Mouse (Mus musculus): ENCODE results near the gene Prok1. TPM values are rescaled to one million over a fixed set of nuclear protein-coding genes. Genes with fewer than 3 reads are reported as not detected.
A peak's percentile ranks its signal among the peaks of the same experiment; 100 is the strongest.

Prok1 gene
- total and polyA plus RNA-seq, 3 experiments = not detected

- Histone ChIP-seq H3K27ac (ENCODE audit: insufficient read depth, low read depth) (no peak overlapping the region), H3K4me3 (replicated peaks in 1 of 3; ENCODE audit: low read depth in 2 of 3, low read length in 2 of 3, poor library complexity in 1 of 3) (no peak overlapping the region), H3K79me2 (replicated peaks; ENCODE audit: control insufficient read depth, extremely low read depth, insufficient read depth, poor library complexity, severe bottlenecking) (no peaks in the 10 kb centered on the region), H3K27me3 (replicated peaks) (peaks cover 3% of the 10 kb centered on the region), H3K9ac (ENCODE audit: insufficient read depth, low read depth) (no peak overlapping the region), H3K9me3 (replicated peaks; ENCODE audit: low read length) (no peaks in the 10 kb centered on the region), H3K4me2 (ENCODE audit: insufficient read depth, low read depth, poor library complexity, severe bottlenecking) (no peak overlapping the region), H3K36me3 (replicated peaks in 1 of 2; ENCODE audit: control insufficient read depth in 1 of 2, insufficient read depth in 1 of 2, low read length in 1 of 2) (no peaks in the 10 kb centered on the region), H3K4me1 (ENCODE audit: control insufficient read depth in 1 of 2, insufficient read depth in 2 of 2) (peaks cover 2 to 15% of the 10 kb centered on the region in 2 experiments; a peak in 3 of 4 replicates)
- TF ChIP-seq MAFK (IDR thresholded peaks at IDR 0.05; ENCODE audit: insufficient replicate concordance, low read length) (peak; percentile 95), BHLHE40 (IDR thresholded peaks at IDR 0.05; ENCODE audit: low read depth, low read length) (no peak)
- dilution Hi-C loops (cut with MboI; ENCODE audit: extremely low pct_ligation_motif_present, extremely low pct_unique_long_range_greater_than_20kb, low sequenced_read_pairs) (no loop called here), in situ Hi-C loops (cut with MboI; ENCODE audit: low pct_ligation_motif_present, low pct_unique_long_range_greater_than_20kb, low sequenced_read_pairs) (no loop called here)
- DNase-seq (ENCODE audit: extremely low read depth) = no peak
Measured at GRCm38 (mm10) chr3:107255992-107256391, 16.5 kb upstream of the Prok1 start.

- Histone ChIP-seq H3K4me1 (ENCODE audit: control insufficient read depth in 1 of 2, insufficient read depth in 2 of 2) (peaks cover 2 to 10% of the 10 kb centered on the region in 2 experiments; a peak in 3 of 4 replicates), H3K4me2 (ENCODE audit: insufficient read depth, low read depth, poor library complexity, severe bottlenecking) (no peak overlapping the region), H3K9me3 (replicated peaks; ENCODE audit: low read length) (no peaks in the 10 kb centered on the region), H3K27ac (ENCODE audit: insufficient read depth, low read depth) (no peak overlapping the region), H3K27me3 (replicated peaks) (peaks cover 3% of the 10 kb centered on the region), H3K4me3 (replicated peaks in 1 of 3; ENCODE audit: low read depth in 2 of 3, low read length in 2 of 3, poor library complexity in 1 of 3) (no peak overlapping the region), H3K9ac (ENCODE audit: insufficient read depth, low read depth) (no peak overlapping the region), H3K79me2 (replicated peaks; ENCODE audit: control insufficient read depth, extremely low read depth, insufficient read depth, poor library complexity, severe bottlenecking) (no peaks in the 10 kb centered on the region), H3K36me3 (replicated peaks in 1 of 2; ENCODE audit: control insufficient read depth in 1 of 2, insufficient read depth in 1 of 2, low read length in 1 of 2) (no peaks in the 10 kb centered on the region)
- TF ChIP-seq MAFK (IDR thresholded peaks at IDR 0.05; ENCODE audit: insufficient replicate concordance, low read length) = peak; percentile 96
- TF ChIP-seq CHD2 (IDR thresholded peaks at IDR 0.05; ENCODE audit: low read length) = no peak
- in situ Hi-C loops (cut with MboI; ENCODE audit: low pct_ligation_motif_present, low pct_unique_long_range_greater_than_20kb, low sequenced_read_pairs) = no loop called here
- DNase-seq (ENCODE audit: extremely low read depth) = no peak
- dilution Hi-C loops (cut with MboI; ENCODE audit: extremely low pct_ligation_motif_present, extremely low pct_unique_long_range_greater_than_20kb, low sequenced_read_pairs) = no loop called here
Measured at GRCm38 (mm10) chr3:107253925-107254324, 14.4 kb upstream of the Prok1 start.

- Histone ChIP-seq H3K27ac (ENCODE audit: insufficient read depth, low read depth) (no peak overlapping the region), H3K9ac (ENCODE audit: insufficient read depth, low read depth) (no peak overlapping the region), H3K4me3 (replicated peaks in 1 of 3; ENCODE audit: low read depth in 2 of 3, low read length in 2 of 3, poor library complexity in 1 of 3) (no peak overlapping the region), H3K4me2 (ENCODE audit: insufficient read depth, low read depth, poor library complexity, severe bottlenecking) (no peak overlapping the region), H3K27me3 (replicated peaks) (peaks cover 3% of the 10 kb centered on the region), H3K79me2 (replicated peaks; ENCODE audit: control insufficient read depth, extremely low read depth, insufficient read depth, poor library complexity, severe bottlenecking) (no peaks in the 10 kb centered on the region), H3K9me3 (replicated peaks; ENCODE audit: low read length) (no peaks in the 10 kb centered on the region), H3K36me3 (replicated peaks in 1 of 2; ENCODE audit: control insufficient read depth in 1 of 2, insufficient read depth in 1 of 2, low read length in 1 of 2) (no peaks in the 10 kb centered on the region), H3K4me1 (ENCODE audit: control insufficient read depth in 1 of 2, insufficient read depth in 2 of 2) (peaks cover 2 to 10% of the 10 kb centered on the region in 2 experiments; a peak in 3 of 4 replicates)
- in situ Hi-C loops (cut with MboI; ENCODE audit: low pct_ligation_motif_present, low pct_unique_long_range_greater_than_20kb, low sequenced_read_pairs) = no loop called here
- TF ChIP-seq CTCF (conservative IDR thresholded peaks at IDR 0.05 in 1 of 2, IDR thresholded peaks at IDR 0.05 in 1 of 2; ENCODE audit: low read depth in 2 of 2, low read length in 2 of 2) = no peak
- no peak for TF ChIP-seq MXI1 (IDR thresholded peaks at IDR 0.05; ENCODE audit: low read depth, low read length)
- TF ChIP-seq E2F4 (IDR thresholded peaks at IDR 0.05; ENCODE audit: insufficient replicate concordance, low read depth, low read length) = no peak
- no peak for TF ChIP-seq JUND (conservative IDR thresholded peaks at IDR 0.05; ENCODE audit: low read depth, low read length)
- no peak for TF ChIP-seq MAFK (IDR thresholded peaks at IDR 0.05; ENCODE audit: insufficient replicate concordance, low read length)
- no peak for TF ChIP-seq EP300 (IDR thresholded peaks at IDR 0.05; ENCODE audit: low read length)
- no peak for TF ChIP-seq ZC3H11A (IDR thresholded peaks at IDR 0.05; ENCODE audit: low read depth, low read length)
- TF ChIP-seq BHLHE40 (IDR thresholded peaks at IDR 0.05; ENCODE audit: low read depth, low read length) = no peak
- TF ChIP-seq MAZ (IDR thresholded peaks at IDR 0.05; ENCODE audit: low read depth, low read length) = no peak
- TF ChIP-seq NRF1 (IDR thresholded peaks at IDR 0.05; ENCODE audit: low read depth, low read length) = no peak
- TF ChIP-seq USF1 (IDR thresholded peaks at IDR 0.05; ENCODE audit: low read depth, low read length) = no peak
- no peak for TF ChIP-seq ZNF384 (IDR thresholded peaks at IDR 0.05; ENCODE audit: low read depth, low read length)
- DNase-seq (ENCODE audit: extremely low read depth) = no peak
- dilution Hi-C loops (cut with MboI; ENCODE audit: extremely low pct_ligation_motif_present, extremely low pct_unique_long_range_greater_than_20kb, low sequenced_read_pairs) = no loop called here
Measured at GRCm38 (mm10) chr3:107252035-107252434, 12.5 kb upstream of the Prok1 start.

All from CH12.LX (cell line).